Mouse (Mus musculus) lung, embryonic 14.5 days (tissue): ENCODE results near the gene Pon1. TPM values are rescaled to one million over a fixed set of nuclear protein-coding genes. Genes with fewer than 3 reads are reported as not detected.

Source experiments
- ATAC-seq: fragments of 200-750 bp; cut with Nextera tagmentation; 2 replicates; pipeline ENCODE4 v1.8.0; 2017; ENCODE audit warnings: mild to moderate bottlenecking, moderate TSS enrichment, moderate library complexity; ENCODE audit not compliant: insufficient read depth
- DNase-seq: peaks from one replicate; pipeline ENCODE4 v3.0.0-alpha.2; 2015
- H3K27ac ChIP-seq: fragments of 300-500 bp; sonication (generic); 2 replicates; pipeline ENCODE4 v1.5.1; 2014; ENCODE audit warnings: low read depth, mild to moderate bottlenecking, moderate library complexity
- H3K27me3 ChIP-seq: fragments of 300-500 bp; sonication (generic); 2 replicates; pipeline ENCODE4 v1.6.1; 2014; ENCODE audit warnings: low read length, control low read depth; ENCODE audit not compliant: insufficient read depth
- H3K36me3 ChIP-seq: fragments of 300-500 bp; sonication (generic); 2 replicates; pipeline ENCODE4 v1.6.1; 2014; ENCODE audit warnings: control low read depth; ENCODE audit not compliant: insufficient read depth
- H3K4me1 ChIP-seq: fragments of 300-500 bp; sonication (generic); 2 replicates; pipeline ENCODE4 v1.6.1; 2014; ENCODE audit warnings: antibody characterized with exemption, control low read depth; ENCODE audit not compliant: insufficient read depth
- H3K4me2 ChIP-seq: fragments of 300-500 bp; sonication (generic); 2 replicates; pipeline ENCODE4 v1.6.1; 2014; ENCODE audit warnings: mild to moderate bottlenecking
- H3K4me3 ChIP-seq: fragments of 300-500 bp; sonication (generic); 2 replicates; pipeline ENCODE4 v1.5.1; 2014; ENCODE audit warnings: low read depth, low read length
- H3K9ac ChIP-seq: fragments of 300-500 bp; sonication (generic); 2 replicates; pipeline ENCODE4 v1.6.1; 2014
- H3K9me3 ChIP-seq: fragments of 300-500 bp; sonication (generic); 2 replicates; pipeline ENCODE4 v1.6.1; 2016; ENCODE audit warnings: low read depth, low read length, control low read depth
- CTCF ChIP-seq: IDR thresholded peaks from 2 replicates; pipeline ENCODE4 v1.5.1; 2016; ENCODE audit warnings: antibody characterized with exemption, low read depth
- WGBS: fragments of 180-500 bp; shearing (Covaris S2); extraction: QIAGEN DNeasy Blood & Tissue Kit; methylation state at CpG from one replicate; pipeline ENCODE4 v1.1.7; 2014; 5-methylcytosine and 5-hydroxymethylcytosine counted together
- polyA plus RNA-seq: library from polyadenylated mRNA; unstranded; fragments of >200 nt; fragmentation: Nextera tagmentation; extraction: Ambion mirVana; gene quantifications from 2 replicates; pipeline ENCODE4 v1.2.1, GENCODE M21; 2014

The Pon1 gene
- polyA plus RNA-seq, 1 experiment from 2014 or later: not detected

DNA sequence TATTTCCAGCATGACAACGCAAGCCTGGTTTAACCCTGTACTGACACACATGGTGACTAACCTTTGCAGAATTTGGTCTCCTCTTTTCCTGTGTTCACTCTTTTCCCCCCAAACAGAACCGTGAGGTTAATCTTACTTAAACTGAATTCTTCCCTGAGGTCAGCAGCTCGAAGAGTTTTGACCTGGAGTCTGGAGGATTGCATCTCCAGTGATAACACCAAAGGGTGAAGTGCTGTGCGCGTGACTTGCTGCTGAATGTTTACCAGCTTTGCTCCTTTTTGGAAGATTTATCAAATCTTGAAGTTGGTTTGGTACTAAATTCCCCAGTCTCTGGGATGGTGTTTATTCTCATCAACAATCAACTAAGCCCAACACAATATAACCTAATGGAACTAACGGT is 39.0 kb downstream of the Pon1 start:
- DNase-seq (no peak), ATAC-seq (no peak)
- no peak overlapping the region for H3K27ac ChIP-seq
- peaks cover 2% of the 10 kb centered on the region; the same call in 1 of the 2 replicates for H3K36me3 ChIP-seq
- 66% methylated on average over 6 of the region's 6 CpGs for WGBS
- H3K27me3 ChIP-seq: no peaks in the 10 kb centered on the region
- no peak overlapping the region for H3K4me3 ChIP-seq
- H3K4me2 ChIP-seq: no peak overlapping the region
- no peak overlapping the region for H3K9ac ChIP-seq
- H3K9me3 ChIP-seq: no peaks in the 10 kb centered on the region
- 0 out of 2 replicates have a peak, but pooled peaks cover 3% of the 10 kb centered on the region for H3K4me1 ChIP-seq
- TF ChIP-seq CTCF: no peak

DNA sequence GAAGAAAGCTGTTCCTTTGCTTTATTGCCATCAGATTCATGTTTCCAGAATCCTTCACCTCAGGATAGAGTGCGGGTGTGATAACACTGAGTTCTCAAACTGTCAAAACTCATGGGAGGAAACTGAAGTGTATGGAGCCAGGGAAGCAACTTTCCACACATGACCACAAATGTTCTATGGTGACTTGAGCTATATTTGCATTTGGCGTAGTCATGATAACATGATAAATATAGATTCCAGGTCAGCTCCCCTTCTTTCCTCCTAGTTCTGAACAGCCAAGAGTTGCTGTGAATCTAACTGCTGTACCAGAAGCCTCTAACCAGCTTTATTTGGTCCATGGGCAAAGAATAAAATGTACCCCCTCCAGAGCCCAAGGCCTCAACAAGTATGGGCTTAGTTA is 41.6 kb downstream of the Pon1 start:
- Histone ChIP-seq H3K27ac (no peak overlapping the region; the same call in 1 of the 2 replicates), H3K4me3 (no peak overlapping the region), H3K27me3 (no peaks in the 10 kb centered on the region), H3K36me3 (no peaks in the 10 kb centered on the region), H3K9me3 (no peaks in the 10 kb centered on the region), H3K9ac (no peak overlapping the region), H3K4me1 (0 out of 2 replicates have a peak, but pooled peaks cover 3% of the 10 kb centered on the region), H3K4me2 (no peak overlapping the region)
- no peak for TF ChIP-seq CTCF
- ATAC-seq (no peak), DNase-seq (no peak)
- 46% methylated on average over 2 of the region's 2 CpGs for WGBS

DNA sequence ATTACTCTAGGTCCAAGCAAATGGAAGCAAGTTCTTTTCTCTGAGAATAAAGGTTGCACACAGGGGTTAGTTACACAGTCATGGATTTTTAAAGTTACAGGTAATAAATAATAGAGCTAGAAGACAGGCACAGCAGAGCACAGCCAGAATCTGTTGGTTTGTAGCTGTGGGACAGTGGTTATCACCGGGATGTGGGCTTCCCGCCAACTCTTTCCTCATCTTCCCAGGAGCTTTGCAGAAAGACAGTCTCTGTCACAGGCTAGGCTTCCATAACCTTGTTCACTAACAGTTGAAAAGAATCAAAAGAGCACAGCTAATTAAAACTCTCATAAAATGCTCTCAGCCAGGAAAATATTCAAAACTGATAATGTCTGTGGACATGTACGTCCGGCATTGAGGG is 42.6 kb downstream of the Pon1 start:
- DNase-seq (peak; percentile 76), ATAC-seq (peak; percentile 69)
- TF ChIP-seq CTCF: no peak
- no peaks in the 10 kb centered on the region for H3K9me3 ChIP-seq
- no peaks in the 10 kb centered on the region for H3K36me3 ChIP-seq
- 35% methylated on average over 4 of the region's 4 CpGs for whole genome bisulfite sequencing
- no peak overlapping the region for H3K4me2 ChIP-seq
- 0 out of 2 replicates have a peak, but pooled peaks cover 3% of the 10 kb centered on the region for H3K4me1 ChIP-seq
- 0 out of 2 replicates have a peak overlapping the region, but pooled peaks have one; percentile 1 for H3K27ac ChIP-seq
- no peak overlapping the region for H3K9ac ChIP-seq
- no peaks in the 10 kb centered on the region for H3K27me3 ChIP-seq
- H3K4me3 ChIP-seq: no peak overlapping the region

DNA sequence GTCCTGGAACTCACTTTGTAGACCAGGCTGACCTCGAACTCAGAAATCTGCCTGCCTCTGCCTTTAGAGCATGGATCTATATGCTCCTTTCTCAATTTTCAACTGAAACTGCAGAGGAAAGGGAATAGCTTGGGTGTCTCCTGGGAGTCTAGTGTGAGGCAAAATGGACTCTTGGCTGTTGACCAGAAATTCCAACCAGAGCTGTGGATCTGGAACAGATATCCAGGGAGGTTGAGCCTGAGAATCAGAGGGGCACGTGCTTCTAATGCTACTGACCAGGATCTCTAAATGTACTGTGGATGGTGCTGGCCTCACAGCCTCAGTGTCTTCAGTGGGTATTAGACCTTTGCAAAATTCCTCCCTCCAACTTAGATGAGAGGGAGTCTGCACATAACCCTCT is 43.8 kb downstream of the Pon1 start:
- Histone ChIP-seq H3K4me1 (0 out of 2 replicates have a peak, but pooled peaks cover 3% of the 10 kb centered on the region), H3K27me3 (no peaks in the 10 kb centered on the region), H3K4me2 (no peak overlapping the region), H3K36me3 (no peaks in the 10 kb centered on the region), H3K9ac (no peak overlapping the region), H3K4me3 (no peak overlapping the region), H3K9me3 (no peaks in the 10 kb centered on the region), H3K27ac (no peak overlapping the region; the same call in 1 of the 2 replicates)
- WGBS: 73% methylated on average over 2 of the region's 2 CpGs
- ATAC-seq (no peak), DNase-seq (peak; percentile 58)
- TF ChIP-seq CTCF: no peak

DNA sequence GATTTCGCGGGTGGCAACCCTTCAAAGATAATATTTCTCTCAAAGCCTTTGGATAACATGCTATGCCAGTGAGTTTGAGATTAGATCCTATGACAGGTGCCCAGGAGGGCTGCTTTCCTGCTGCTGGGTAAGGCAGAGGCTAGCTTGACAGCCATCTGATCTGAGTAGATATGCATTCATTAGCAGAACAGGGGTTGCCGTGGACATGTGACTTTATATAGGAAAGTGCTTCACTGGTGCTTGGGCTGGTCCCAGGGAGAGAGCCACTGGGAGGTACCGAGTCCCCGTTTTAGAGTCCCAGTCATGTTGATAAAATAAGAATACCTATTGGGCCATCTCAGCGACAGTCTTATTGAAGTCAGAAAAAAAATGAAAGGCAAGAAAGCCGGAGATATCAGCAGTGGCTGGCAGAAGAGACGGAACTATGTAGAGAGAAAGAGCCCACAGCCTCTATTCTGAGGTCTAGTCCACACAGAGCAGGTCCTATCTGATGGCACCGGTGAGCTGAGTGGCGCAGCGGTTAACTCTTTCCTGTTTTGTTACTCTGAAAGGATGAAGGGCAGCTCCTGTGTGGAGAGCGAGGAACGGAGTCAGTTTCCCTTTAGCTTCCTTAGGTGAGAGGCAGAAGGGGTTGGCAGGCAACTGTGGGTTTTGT is 46.1 kb downstream of the Pon1 start:
- TF ChIP-seq CTCF: no peak
- H3K27ac ChIP-seq: no peak overlapping the region
- H3K4me1 ChIP-seq: 0 out of 2 replicates have a peak, but pooled peaks cover 3% of the 10 kb centered on the region
- ATAC-seq: no peak
- WGBS: 61% methylated on average over 13 of the region's 13 CpGs
- H3K27me3 ChIP-seq: no peaks in the 10 kb centered on the region
- DNase-seq: no peak
- H3K36me3 ChIP-seq: no peaks in the 10 kb centered on the region
- no peak overlapping the region for H3K4me2 ChIP-seq
- H3K4me3 ChIP-seq: no peak overlapping the region
- H3K9me3 ChIP-seq: no peaks in the 10 kb centered on the region
- no peak overlapping the region for H3K9ac ChIP-seq

DNA sequence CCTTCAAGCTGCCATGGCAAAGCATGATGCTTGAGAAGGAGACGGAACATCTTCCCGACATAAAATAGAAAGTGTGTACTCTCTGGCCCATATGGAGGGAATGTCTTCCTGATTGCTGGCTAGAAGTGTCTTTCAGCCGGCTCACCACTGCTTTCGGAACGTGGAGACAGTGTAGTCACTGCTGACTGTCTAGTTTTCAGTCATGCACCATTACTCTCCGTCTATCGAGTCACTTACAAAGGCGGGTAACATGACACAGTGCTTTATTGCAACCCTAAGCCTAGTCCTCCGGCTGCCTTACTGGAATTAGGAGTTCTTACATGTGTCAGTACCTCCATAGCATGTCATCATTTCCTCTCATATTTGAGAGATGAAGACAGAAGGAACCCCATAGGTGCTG is 54.1 kb downstream of the Pon1 start:
- Histone ChIP-seq H3K27ac (no peak overlapping the region), H3K4me1 (no peaks in the 10 kb centered on the region), H3K36me3 (no peaks in the 10 kb centered on the region), H3K9ac (no peak overlapping the region), H3K27me3 (no peaks in the 10 kb centered on the region), H3K9me3 (no peaks in the 10 kb centered on the region), H3K4me2 (no peak overlapping the region), H3K4me3 (no peak overlapping the region)
- no peak for TF ChIP-seq CTCF
- WGBS: 85% methylated on average over 9 of the region's 9 CpGs
- DNase-seq (no peak), ATAC-seq (no peak)

DNA sequence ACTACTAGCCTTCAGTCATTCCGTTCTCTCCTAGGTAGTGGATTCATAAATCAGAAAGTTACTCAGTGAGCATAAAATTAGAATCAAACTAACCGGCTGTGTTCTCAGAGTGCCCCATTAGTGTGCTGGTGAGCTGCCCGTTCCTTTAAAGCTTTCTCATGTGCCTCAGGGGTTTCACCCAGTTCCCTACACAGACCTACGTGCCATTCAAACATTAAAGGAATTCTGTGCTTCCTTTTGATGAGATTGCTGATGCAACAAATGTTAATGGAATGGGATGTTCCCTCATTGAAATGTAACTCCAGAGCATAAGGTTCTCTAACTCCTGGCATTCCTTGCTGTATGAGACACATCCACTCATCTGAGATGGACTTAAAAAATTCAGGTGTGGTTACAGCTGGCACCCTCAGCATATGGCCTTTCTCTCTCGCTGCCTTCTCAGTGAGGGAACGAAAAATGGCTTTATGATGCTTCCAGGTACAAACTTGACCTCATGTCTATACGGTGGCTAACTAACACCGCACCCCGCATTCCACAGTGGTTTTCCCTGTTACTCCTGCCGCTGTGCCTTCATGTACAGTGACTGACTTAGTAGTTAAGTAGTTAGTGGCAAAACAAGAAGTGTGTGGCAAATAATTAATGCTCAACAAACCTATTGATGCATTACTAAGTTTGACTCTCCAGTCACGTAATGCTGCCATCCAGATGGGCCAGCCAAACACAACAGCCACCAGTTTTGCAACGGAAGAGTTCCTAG is 54.7 kb downstream of the Pon1 start:
- WGBS: 89% methylated on average over 12 of the region's 12 CpGs
- H3K27me3 ChIP-seq: no peaks in the 10 kb centered on the region
- no peak for TF ChIP-seq CTCF
- H3K4me3 ChIP-seq: no peak overlapping the region
- no peak for DNase-seq
- no peak overlapping the region for H3K27ac ChIP-seq
- no peak for ATAC-seq
- H3K36me3 ChIP-seq: no peaks in the 10 kb centered on the region
- no peaks in the 10 kb centered on the region for H3K9me3 ChIP-seq
- no peaks in the 10 kb centered on the region for H3K4me1 ChIP-seq
- no peak overlapping the region for H3K9ac ChIP-seq
- H3K4me2 ChIP-seq: no peak overlapping the region
